Mouse (Mus musculus): ENCODE results near the gene Sacm1l. TPM values are rescaled to one million over a fixed set of nuclear protein-coding genes. Genes with fewer than 3 reads are reported as not detected.

The Sacm1l gene
- polyA plus RNA-seq, 1 experiment from 2014 or later: 55.2 TPM

DNA sequence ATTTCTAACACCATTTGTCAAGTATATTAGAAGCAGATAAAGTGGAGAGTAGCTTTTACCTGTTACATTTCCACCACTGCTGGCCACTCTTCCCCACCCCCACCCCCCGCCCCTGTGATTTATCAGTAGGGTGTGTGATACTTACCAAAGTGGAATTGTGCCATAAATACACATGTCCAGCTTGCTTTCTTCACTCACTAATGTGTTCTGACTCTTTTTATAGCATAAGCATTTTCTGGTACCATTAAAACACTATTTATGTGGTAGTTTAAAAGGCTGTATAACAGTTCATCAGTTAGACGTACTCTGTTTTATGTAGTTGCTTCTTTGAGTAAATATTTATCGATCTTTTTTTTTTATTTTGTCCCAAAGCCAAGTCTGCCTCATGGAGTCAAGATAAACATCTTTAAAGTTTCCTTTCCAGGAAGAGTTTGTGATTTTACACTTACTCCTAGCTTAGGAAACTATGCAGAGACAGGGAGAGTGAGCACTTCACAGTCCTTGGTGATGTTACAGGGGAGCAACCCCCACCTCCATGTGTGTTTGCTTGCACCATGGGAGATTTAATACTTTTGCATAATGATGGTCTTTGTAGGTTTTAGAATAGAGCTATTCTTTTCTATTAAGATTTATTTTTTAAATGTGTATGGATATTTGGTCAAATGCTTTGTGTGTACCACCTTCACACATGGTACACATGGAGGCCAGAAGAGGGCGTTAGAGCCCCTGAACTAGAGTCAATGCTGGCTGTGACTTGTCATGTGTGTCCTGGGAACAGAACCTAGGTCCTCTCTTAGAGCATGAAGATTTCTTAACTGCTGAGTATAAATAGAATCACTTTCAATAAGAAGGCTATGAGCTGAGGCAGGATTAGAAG, 23.1 kb upstream of the Sacm1l start:
- Histone ChIP-seq H3K4me2 (ENCODE audit: low read length) (no peak overlapping the region), H3K27me3 (ENCODE audit: insufficient read depth, low read length) (no peaks in the 10 kb centered on the region), H3K9ac (ENCODE audit: low read depth, low read length) (no peak overlapping the region), H3K9me3 (replicated peaks; ENCODE audit: low read length) (no peaks in the 10 kb centered on the region), H3K4me3 (replicated peaks; ENCODE audit: low read depth, low read length) (no peak overlapping the region), H3K27ac (peak overlapping the region; percentile 32; the same call in 1 of the 2 replicates), H3K36me3 (ENCODE audit: insufficient read depth, low read length) (peaks cover 5% of the 10 kb centered on the region; the same call in 1 of the 2 replicates), H3K4me1 (replicated peaks; ENCODE audit: insufficient read depth, low read length) (peaks cover 13% of the 10 kb centered on the region; the same call in 1 of the 2 replicates)
- peak; percentile 87 for DNase-seq (ENCODE audit: low spot score)
- peak; percentile 33; the same call in 1 of the 2 replicates for TF ChIP-seq CTCF (IDR thresholded peaks at IDR 0.05; ENCODE audit: low read depth)
- no peak for ATAC-seq (replicated peaks; ENCODE audit: low FRiP score, low read depth)
- WGBS: 50% methylated on average over 4 of the region's 4 CpGs

DNA sequence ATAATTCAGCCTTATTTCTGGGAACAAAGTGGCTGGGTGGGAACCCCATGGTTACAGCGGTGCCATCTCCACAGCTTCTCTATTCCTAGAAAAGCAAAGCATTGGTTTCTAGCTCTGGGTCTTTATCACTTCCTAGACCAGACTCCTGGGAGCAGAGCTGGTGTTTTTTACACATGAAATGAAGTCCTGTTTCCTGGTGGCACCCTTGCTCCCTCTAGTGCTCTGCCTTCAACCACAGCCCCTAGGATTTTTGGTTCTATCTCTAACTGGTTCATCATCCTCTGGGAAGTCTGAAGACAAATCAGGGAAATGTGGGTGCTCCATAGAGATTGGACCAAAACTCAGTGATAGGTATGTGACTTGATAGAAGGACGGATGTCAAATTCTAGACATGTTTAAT, 22.2 kb upstream of the Sacm1l start:
- DNase-seq (ENCODE audit: low spot score) (peak; percentile 52), ATAC-seq (replicated peaks; ENCODE audit: low FRiP score, low read depth) (no peak)
- H3K9ac ChIP-seq (ENCODE audit: low read depth, low read length): no peak overlapping the region
- peaks cover 5% of the 10 kb centered on the region; the same call in 1 of the 2 replicates for H3K36me3 ChIP-seq (ENCODE audit: insufficient read depth, low read length)
- no peak overlapping the region for H3K4me2 ChIP-seq (ENCODE audit: low read length)
- no peak overlapping the region for H3K4me3 ChIP-seq (replicated peaks; ENCODE audit: low read depth, low read length)
- H3K27me3 ChIP-seq (ENCODE audit: insufficient read depth, low read length): no peaks in the 10 kb centered on the region
- 87% methylated on average over 2 of the region's 2 CpGs for WGBS
- peaks cover 13% of the 10 kb centered on the region; the same call in 1 of the 2 replicates for H3K4me1 ChIP-seq (replicated peaks; ENCODE audit: insufficient read depth, low read length)
- H3K27ac ChIP-seq: 0 out of 2 replicates have a peak overlapping the region, but pooled peaks have one; percentile 32
- TF ChIP-seq CTCF (IDR thresholded peaks at IDR 0.05; ENCODE audit: low read depth): peak; percentile 59
- H3K9me3 ChIP-seq (replicated peaks; ENCODE audit: low read length): no peaks in the 10 kb centered on the region

DNA sequence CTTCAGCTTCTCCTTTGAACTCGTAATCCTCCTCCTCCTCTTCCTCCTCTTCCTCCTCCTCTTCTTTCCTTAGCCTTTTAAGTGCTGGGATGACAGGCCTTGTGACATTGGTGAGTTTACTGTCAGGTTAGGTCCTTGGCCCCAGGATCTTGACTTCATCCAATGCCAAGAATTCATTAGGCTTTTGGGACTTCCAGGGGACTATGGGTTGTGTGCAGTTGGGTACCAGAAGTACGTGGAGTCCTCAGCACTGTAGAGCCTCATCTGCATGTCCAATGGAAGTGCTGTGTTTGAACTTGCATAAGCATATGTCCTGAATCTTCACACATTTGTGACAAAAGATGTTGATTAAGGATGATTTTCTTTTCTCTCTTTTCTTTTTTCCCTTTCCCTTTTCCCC, 20.6 kb upstream of the Sacm1l start:
- Histone ChIP-seq H3K27me3 (ENCODE audit: insufficient read depth, low read length) (no peaks in the 10 kb centered on the region), H3K4me3 (replicated peaks; ENCODE audit: low read depth, low read length) (no peak overlapping the region), H3K9me3 (replicated peaks; ENCODE audit: low read length) (no peaks in the 10 kb centered on the region), H3K9ac (ENCODE audit: low read depth, low read length) (no peak overlapping the region), H3K36me3 (ENCODE audit: insufficient read depth, low read length) (0 out of 2 replicates have a peak, but pooled peaks cover 9% of the 10 kb centered on the region), H3K4me1 (replicated peaks; ENCODE audit: insufficient read depth, low read length) (peaks cover 13% of the 10 kb centered on the region; the same call in 1 of the 2 replicates), H3K4me2 (ENCODE audit: low read length) (no peak overlapping the region), H3K27ac (no peak overlapping the region)
- ATAC-seq (replicated peaks; ENCODE audit: low FRiP score, low read depth): no peak
- no peak for TF ChIP-seq CTCF (IDR thresholded peaks at IDR 0.05; ENCODE audit: low read depth)
- DNase-seq (ENCODE audit: low spot score): no peak
- WGBS: 91% methylated on average over 2 of the region's 2 CpGs

DNA sequence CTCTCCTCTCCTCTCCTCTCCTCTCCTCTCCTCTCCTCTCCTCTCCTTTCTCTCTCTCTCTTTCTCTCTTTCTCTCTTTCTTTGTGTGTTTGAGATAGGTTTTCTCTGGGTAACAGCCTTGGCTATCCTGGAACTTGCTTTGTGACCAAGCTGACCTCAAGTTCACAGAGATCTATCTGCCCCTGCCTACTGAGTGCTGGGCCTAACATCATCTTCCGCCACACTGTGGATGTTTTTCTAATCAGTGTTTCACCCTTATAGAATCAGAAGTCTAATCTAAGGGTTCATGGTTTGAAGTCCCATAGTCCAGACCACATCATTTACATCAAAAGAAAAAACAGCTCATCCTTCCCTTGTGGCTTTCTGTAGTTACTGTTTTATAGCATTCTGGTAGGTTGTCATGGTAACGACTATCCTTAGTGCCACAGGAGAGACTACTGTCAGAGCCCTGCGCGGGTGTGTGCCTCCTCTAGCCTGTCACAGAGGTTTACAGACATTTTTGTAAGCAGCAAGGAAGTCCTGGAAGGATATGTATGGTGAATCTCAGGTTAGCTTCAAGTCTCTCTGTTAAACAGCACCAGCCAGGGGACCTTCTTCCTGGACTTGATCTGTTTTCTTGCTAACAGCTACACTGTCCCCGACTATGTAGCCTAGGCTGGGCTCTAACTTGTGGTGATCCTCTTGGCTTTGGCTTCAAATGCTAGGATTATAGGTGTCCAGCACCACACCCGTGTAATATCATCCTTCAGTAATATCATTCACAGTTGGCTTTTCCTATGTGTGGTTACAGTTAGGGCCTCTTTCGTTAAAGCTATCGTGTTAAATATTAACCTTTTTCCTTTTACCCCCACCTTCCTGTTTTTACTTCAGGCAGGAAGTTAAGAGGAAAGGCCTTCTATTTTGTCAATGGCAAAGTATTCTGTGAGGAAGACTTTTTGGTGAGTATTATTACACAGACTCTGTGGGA, 19.6 kb upstream of the Sacm1l start:
- peak; percentile 49 for DNase-seq (ENCODE audit: low spot score)
- WGBS: 55% methylated on average over 8 of the region's 8 CpGs
- H3K4me3 ChIP-seq (replicated peaks; ENCODE audit: low read depth, low read length): no peak overlapping the region
- H3K36me3 ChIP-seq (ENCODE audit: insufficient read depth, low read length): 0 out of 2 replicates have a peak, but pooled peaks cover 9% of the 10 kb centered on the region
- peak overlapping the region; percentile 77 for H3K27ac ChIP-seq
- H3K4me1 ChIP-seq (replicated peaks; ENCODE audit: insufficient read depth, low read length): peaks cover 13% of the 10 kb centered on the region; the same call in 1 of the 2 replicates
- peak overlapping the region; percentile 15; the same call in 1 of the 2 replicates for H3K4me2 ChIP-seq (ENCODE audit: low read length)
- H3K27me3 ChIP-seq (ENCODE audit: insufficient read depth, low read length): no peaks in the 10 kb centered on the region
- no peak overlapping the region for H3K9ac ChIP-seq (ENCODE audit: low read depth, low read length)
- ATAC-seq (replicated peaks; ENCODE audit: low FRiP score, low read depth): peak; percentile 78
- H3K9me3 ChIP-seq (replicated peaks; ENCODE audit: low read length): no peaks in the 10 kb centered on the region
- TF ChIP-seq CTCF (IDR thresholded peaks at IDR 0.05; ENCODE audit: low read depth): no peak

DNA sequence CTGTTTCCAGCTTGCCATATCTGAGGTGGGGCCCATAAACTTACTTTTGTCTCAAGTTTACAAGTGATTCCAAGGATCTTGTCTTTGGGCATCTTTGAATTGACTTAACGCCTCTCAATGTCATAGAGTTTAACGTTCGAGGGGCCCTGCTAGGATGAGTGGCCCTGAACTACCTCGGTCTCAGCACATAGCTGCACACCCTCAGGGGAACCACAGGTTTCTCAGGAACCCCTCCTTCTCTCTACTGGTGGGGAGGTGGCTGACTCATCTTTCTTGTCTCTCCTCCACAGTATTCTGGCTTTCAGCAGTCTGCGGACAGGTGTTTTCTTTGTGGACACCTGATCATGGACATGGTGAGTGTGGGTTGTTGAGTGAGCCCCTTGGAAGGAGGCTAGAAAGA, 18.6 kb upstream of the Sacm1l start:
- WGBS: 82% methylated on average over 5 of the region's 5 CpGs
- H3K4me2 ChIP-seq (ENCODE audit: low read length): no peak overlapping the region
- ATAC-seq (replicated peaks; ENCODE audit: low FRiP score, low read depth): peak; percentile 51; the same call in 1 of the 2 replicates
- DNase-seq (ENCODE audit: low spot score): no peak
- H3K9me3 ChIP-seq (replicated peaks; ENCODE audit: low read length): no peaks in the 10 kb centered on the region
- no peak for TF ChIP-seq CTCF (IDR thresholded peaks at IDR 0.05; ENCODE audit: low read depth)
- H3K4me1 ChIP-seq (replicated peaks; ENCODE audit: insufficient read depth, low read length): 0 out of 2 replicates have a peak, but pooled peaks cover 8% of the 10 kb centered on the region
- no peak overlapping the region for H3K9ac ChIP-seq (ENCODE audit: low read depth, low read length)
- H3K36me3 ChIP-seq (ENCODE audit: insufficient read depth, low read length): 0 out of 2 replicates have a peak, but pooled peaks cover 9% of the 10 kb centered on the region
- no peaks in the 10 kb centered on the region for H3K27me3 ChIP-seq (ENCODE audit: insufficient read depth, low read length)
- H3K27ac ChIP-seq: peak overlapping the region; percentile 38
- H3K4me3 ChIP-seq (replicated peaks; ENCODE audit: low read depth, low read length): no peak overlapping the region

Data from kidney, postnatal 0 days (tissue).